Mouse (Mus musculus): Measurements from ENCODE around the gene Parva. TPM values are rescaled to one million over a fixed set of nuclear protein-coding genes. Genes with fewer than 3 reads are reported as not detected.

Gene Parva
- total and polyA plus RNA-seq, 3 experiments = 0.08 to 1.1 (median 0.15) TPM

DNA sequence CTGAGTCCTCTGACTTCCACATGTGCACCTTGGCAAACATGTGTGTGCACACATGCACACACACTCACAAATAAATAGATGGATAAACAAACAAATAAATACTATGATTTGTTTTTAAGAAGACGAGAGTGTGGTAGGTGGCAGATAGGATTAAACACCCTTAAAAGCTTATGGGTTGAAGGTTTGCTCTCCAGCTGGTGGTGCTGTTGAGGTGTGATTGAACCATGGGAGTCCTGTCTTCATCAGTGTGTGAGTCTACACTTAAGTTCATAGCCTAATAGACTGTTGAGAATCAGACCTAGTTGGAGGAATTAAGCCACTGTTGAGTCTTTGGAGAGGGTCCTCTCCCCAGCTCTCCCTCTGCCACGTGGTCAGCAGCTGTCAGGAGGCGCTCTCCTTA is 38.6 kb downstream of the Parva start:
- Histone ChIP-seq H3K4me2 (ENCODE audit: insufficient read depth, low read depth, poor library complexity, severe bottlenecking) (no peak overlapping the region), H3K4me3 (replicated peaks in 1 of 3; ENCODE audit: low read depth in 2 of 3, low read length in 2 of 3, poor library complexity in 1 of 3) (no peak overlapping the region), H3K9ac (ENCODE audit: insufficient read depth, low read depth) (no peak overlapping the region), H3K27ac (ENCODE audit: insufficient read depth, low read depth) (no peak overlapping the region), H3K9me3 (replicated peaks; ENCODE audit: low read length) (no peaks in the 10 kb centered on the region), H3K79me2 (replicated peaks; ENCODE audit: control insufficient read depth, extremely low read depth, insufficient read depth, poor library complexity, severe bottlenecking) (no peaks in the 10 kb centered on the region), H3K27me3 (replicated peaks) (no peaks in the 10 kb centered on the region), H3K4me1 (ENCODE audit: control insufficient read depth in 1 of 2, insufficient read depth in 2 of 2) (peaks cover 0 to 12% of the 10 kb centered on the region in 2 experiments; a peak in 2 of 4 replicates), H3K36me3 (replicated peaks in 1 of 2; ENCODE audit: control insufficient read depth in 1 of 2, insufficient read depth in 1 of 2, low read length in 1 of 2) (no peaks in the 10 kb centered on the region)
- peak; percentile 25 for DNase-seq (ENCODE audit: extremely low read depth)
- dilution Hi-C loops (cut with MboI; ENCODE audit: extremely low pct_ligation_motif_present, extremely low pct_unique_long_range_greater_than_20kb, low sequenced_read_pairs) (no loop called here), in situ Hi-C loops (cut with MboI; ENCODE audit: low pct_ligation_motif_present, low pct_unique_long_range_greater_than_20kb, low sequenced_read_pairs) (loop anchor here (5.0 kb wide), 1 partner anchor 401 kb away; no protein-coding TSS in a partner anchor)
- TF ChIP-seq TBP (conservative IDR thresholded peaks at IDR 0.05; ENCODE audit: low read depth, low read length) (no peak), MYC (IDR thresholded peaks at IDR 0.05; ENCODE audit: low read depth, low read length) (no peak), USF1 (IDR thresholded peaks at IDR 0.05; ENCODE audit: low read depth, low read length) (no peak), E2F4 (IDR thresholded peaks at IDR 0.05; ENCODE audit: insufficient replicate concordance, low read depth, low read length) (no peak), MAZ (IDR thresholded peaks at IDR 0.05; ENCODE audit: low read depth, low read length) (no peak), SMC3 (IDR thresholded peaks at IDR 0.05; ENCODE audit: low read depth, low read length) (peak; percentile 49), ETS1 (conservative IDR thresholded peaks at IDR 0.05; ENCODE audit: low read depth, low read length) (no peak), ZKSCAN1 (IDR thresholded peaks at IDR 0.05; ENCODE audit: borderline replicate concordance, low read depth, low read length) (no peak), PAX5 (IDR thresholded peaks at IDR 0.05; ENCODE audit: low read length) (no peak), MXI1 (IDR thresholded peaks at IDR 0.05; ENCODE audit: low read depth, low read length) (no peak), RAD21 (IDR thresholded peaks at IDR 0.05; ENCODE audit: low read depth, low read length) (peak; percentile 71), CTCF (conservative IDR thresholded peaks at IDR 0.05 in 1 of 2, IDR thresholded peaks at IDR 0.05 in 1 of 2; ENCODE audit: low read depth in 2 of 2, low read length in 2 of 2) (peak in 1 of 2 experiments; percentile 57; a peak in 2 of 4 replicates)

DNA sequence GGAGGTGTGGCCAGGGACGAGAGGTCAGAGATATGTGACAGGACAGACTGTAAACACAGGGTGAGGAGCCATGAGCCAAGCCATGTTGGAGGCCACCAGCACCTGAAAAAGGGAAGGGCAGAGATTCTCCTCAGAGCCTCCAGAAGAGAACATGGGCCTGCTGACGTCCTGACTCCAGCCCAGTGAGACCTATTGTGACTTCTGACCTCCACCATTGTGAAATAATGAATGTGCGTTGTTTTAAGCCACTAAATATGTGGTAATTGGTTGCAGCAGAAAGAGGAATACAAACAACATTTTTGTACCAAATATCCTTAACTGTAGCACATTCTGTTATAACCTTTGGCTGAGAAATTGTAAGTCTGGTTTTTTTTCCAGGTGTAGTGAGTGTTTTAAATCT is 39.5 kb downstream of the Parva start:
- Histone ChIP-seq H3K27ac (ENCODE audit: insufficient read depth, low read depth) (no peak overlapping the region), H3K4me1 (ENCODE audit: control insufficient read depth in 1 of 2, insufficient read depth in 2 of 2) (peaks cover 0 to 12% of the 10 kb centered on the region in 2 experiments; a peak in 2 of 4 replicates), H3K36me3 (replicated peaks in 1 of 2; ENCODE audit: control insufficient read depth in 1 of 2, insufficient read depth in 1 of 2, low read length in 1 of 2) (no peaks in the 10 kb centered on the region), H3K9ac (ENCODE audit: insufficient read depth, low read depth) (no peak overlapping the region), H3K9me3 (replicated peaks; ENCODE audit: low read length) (no peaks in the 10 kb centered on the region), H3K4me3 (replicated peaks in 1 of 3; ENCODE audit: low read depth in 2 of 3, low read length in 2 of 3, poor library complexity in 1 of 3) (no peak overlapping the region), H3K27me3 (replicated peaks) (no peaks in the 10 kb centered on the region), H3K79me2 (replicated peaks; ENCODE audit: control insufficient read depth, extremely low read depth, insufficient read depth, poor library complexity, severe bottlenecking) (no peaks in the 10 kb centered on the region), H3K4me2 (ENCODE audit: insufficient read depth, low read depth, poor library complexity, severe bottlenecking) (no peak overlapping the region)
- dilution Hi-C loops (cut with MboI; ENCODE audit: extremely low pct_ligation_motif_present, extremely low pct_unique_long_range_greater_than_20kb, low sequenced_read_pairs) (no loop called here), in situ Hi-C loops (cut with MboI; ENCODE audit: low pct_ligation_motif_present, low pct_unique_long_range_greater_than_20kb, low sequenced_read_pairs) (loop anchor here (5.0 kb wide), 1 partner anchor 401 kb away; no protein-coding TSS in a partner anchor)
- DNase-seq (ENCODE audit: extremely low read depth) = no peak
- TF ChIP-seq ZMIZ1 (IDR thresholded peaks at IDR 0.05; ENCODE audit: low read depth, low read length) (no peak), USF2 (conservative IDR thresholded peaks at IDR 0.05; ENCODE audit: low read depth, low read length) (no peak), ZNF384 (IDR thresholded peaks at IDR 0.05; ENCODE audit: low read depth, low read length) (no peak), RCOR1 (conservative IDR thresholded peaks at IDR 0.05; ENCODE audit: low read depth, low read length) (no peak), IRF4 (IDR thresholded peaks at IDR 0.05; ENCODE audit: low read depth, low read length) (no peak), SIN3A (IDR thresholded peaks at IDR 0.05; ENCODE audit: low read length) (no peak), PAX5 (IDR thresholded peaks at IDR 0.05; ENCODE audit: low read length) (no peak), UBTF (IDR thresholded peaks at IDR 0.05; ENCODE audit: low read depth, low read length) (no peak), MYC (IDR thresholded peaks at IDR 0.05; ENCODE audit: low read depth, low read length) (no peak), GABPA (IDR thresholded peaks at IDR 0.05; ENCODE audit: insufficient replicate concordance, low read depth, low read length) (no peak), USF1 (IDR thresholded peaks at IDR 0.05; ENCODE audit: low read depth, low read length) (no peak), MEF2A (IDR thresholded peaks at IDR 0.05; ENCODE audit: borderline replicate concordance, low read depth, low read length) (no peak), CHD1 (IDR thresholded peaks at IDR 0.05; ENCODE audit: low read depth, low read length) (no peak), TBP (conservative IDR thresholded peaks at IDR 0.05; ENCODE audit: low read depth, low read length) (no peak)
